Mouse (Mus musculus) embryonic facial prominence, embryonic 14.5 days (tissue): ENCODE measurements around the gene Slc4a8. TPM values are rescaled to one million over a fixed set of nuclear protein-coding genes. Genes with fewer than 3 reads are reported as not detected.
A peak's percentile ranks its signal among the peaks of the same experiment; 100 is the strongest.

Experiments used
- ATAC-seq: fragments of 200-750 bp; cut with Nextera tagmentation; 2 replicates; pipeline ENCODE4 v1.8.0; 2017; ENCODE audit warnings: low read depth, moderate number of reproducible peaks, moderate TSS enrichment
- DNase-seq: peaks from one replicate; pipeline ENCODE4 v3.0.0-alpha.2; 2015; ENCODE audit warnings: low spot score
- H3K27ac ChIP-seq: fragments of 300-500 bp; sonication (generic); replicated peaks from 2 replicates; pipeline ENCODE4 v1.5.1; 2014; ENCODE audit warnings: low read depth, mild to moderate bottlenecking, low read length, moderate library complexity
- H3K27me3 ChIP-seq: fragments of 300-500 bp; sonication (generic); replicated peaks from 2 replicates; pipeline ENCODE4 v1.6.1; 2014; ENCODE audit warnings: low read length; ENCODE audit not compliant: control insufficient read depth, insufficient read depth
- H3K36me3 ChIP-seq: fragments of 300-500 bp; sonication (generic); 2 replicates; pipeline ENCODE4 v1.6.1; 2014; ENCODE audit warnings: low read length, mixed read lengths; ENCODE audit not compliant: control insufficient read depth, insufficient read depth
- H3K4me1 ChIP-seq: fragments of 300-500 bp; sonication (generic); 2 replicates; pipeline ENCODE4 v1.6.1; 2014; ENCODE audit warnings: antibody characterized with exemption, low read length; ENCODE audit not compliant: control insufficient read depth, insufficient read depth
- H3K4me2 ChIP-seq: fragments of 300-500 bp; sonication (generic); 2 replicates; pipeline ENCODE4 v1.6.1; 2014; ENCODE audit warnings: low read depth, mild to moderate bottlenecking, low read length, moderate library complexity, mixed read lengths
- H3K4me3 ChIP-seq: fragments of 300-500 bp; sonication (generic); 2 replicates; pipeline ENCODE4 v1.5.1; 2014; ENCODE audit warnings: low read depth, mild to moderate bottlenecking, low read length
- H3K9ac ChIP-seq: fragments of 300-500 bp; sonication (generic); 2 replicates; pipeline ENCODE4 v1.6.1; 2014; ENCODE audit warnings: low read depth, mild to moderate bottlenecking, low read length, moderate library complexity, mixed read lengths
- H3K9me3 ChIP-seq: fragments of 300-500 bp; sonication (generic); 2 replicates; pipeline ENCODE4 v1.6.1; 2016; ENCODE audit warnings: low read length; ENCODE audit not compliant: control insufficient read depth
- WGBS: fragments of 180-500 bp; shearing (Covaris S2); extraction: QIAGEN DNeasy Blood & Tissue Kit; methylation state at CpG from one replicate; pipeline ENCODE4 v1.1.7; 2014; 5-methylcytosine and 5-hydroxymethylcytosine counted together
- polyA plus RNA-seq: library from polyadenylated mRNA; unstranded; fragments of >200 nt; fragmentation: Nextera tagmentation; extraction: Ambion mirVana; gene quantifications from 2 replicates; pipeline ENCODE4 v1.2.1, GENCODE M21; 2014

The Slc4a8 gene
- polyA plus RNA-seq, 1 experiment from 2014 or later, result 3.1 TPM

- Histone ChIP-seq H3K4me3 (no peak overlapping the region), H3K4me1 (no peaks in the 10 kb centered on the region), H3K27ac (no peak overlapping the region), H3K4me2 (no peak overlapping the region), H3K9ac (no peak overlapping the region), H3K9me3 (no peaks in the 10 kb centered on the region), H3K27me3 (no peaks in the 10 kb centered on the region), H3K36me3 (no peaks in the 10 kb centered on the region)
- ATAC-seq, result peak; percentile 70
- DNase-seq, result peak; percentile 87
- WGBS, result 27% methylated on average over 12 of the region's 12 CpGs
Observed at GRCm38 (mm10) chr15:100838607-100839207, 77.2 kb downstream of the Slc4a8 start.

- DNase-seq (no peak), ATAC-seq (no peak)
- H3K9ac ChIP-seq, result no peak overlapping the region
- H3K4me2 ChIP-seq, result no peak overlapping the region
- no peaks in the 10 kb centered on the region for H3K27me3 ChIP-seq
- H3K4me1 ChIP-seq, result no peaks in the 10 kb centered on the region
- H3K9me3 ChIP-seq, result 0 out of 2 replicates have a peak, but pooled peaks cover 4% of the 10 kb centered on the region
- H3K27ac ChIP-seq, result no peak overlapping the region
- H3K36me3 ChIP-seq, result no peaks in the 10 kb centered on the region
- 81% methylated on average over 7 of the region's 7 CpGs for WGBS
- no peak overlapping the region for H3K4me3 ChIP-seq
Observed at GRCm38 (mm10) chr15:100844336-100844735, 82.8 kb downstream of the Slc4a8 start.

GRCm38 (mm10) chr15:100845049-100845879, 83.7 kb downstream of the Slc4a8 start:
- Histone ChIP-seq H3K36me3 (no peaks in the 10 kb centered on the region), H3K27ac (0 out of 2 replicates have a peak overlapping the region, but pooled peaks have one; percentile 33), H3K9ac (no peak overlapping the region), H3K9me3 (0 out of 2 replicates have a peak, but pooled peaks cover 9% of the 10 kb centered on the region), H3K27me3 (no peaks in the 10 kb centered on the region), H3K4me1 (no peaks in the 10 kb centered on the region), H3K4me3 (no peak overlapping the region), H3K4me2 (no peak overlapping the region)
- DNase-seq, result peak; percentile 53
- ATAC-seq, result peak; percentile 70; the same call in 1 of the 2 replicates
- 32% methylated on average over 26 of the region's 26 CpGs for WGBS

GRCm38 (mm10) chr15:100847193-100847592, 85.6 kb downstream of the Slc4a8 start:
- Histone ChIP-seq H3K27ac (no peak overlapping the region), H3K36me3 (no peaks in the 10 kb centered on the region), H3K4me1 (no peaks in the 10 kb centered on the region), H3K4me3 (no peak overlapping the region), H3K9ac (no peak overlapping the region), H3K4me2 (no peak overlapping the region), H3K9me3 (0 out of 2 replicates have a peak, but pooled peaks cover 9% of the 10 kb centered on the region), H3K27me3 (no peaks in the 10 kb centered on the region)
- ATAC-seq (no peak), DNase-seq (no peak)
- 87% methylated on average over 6 of the region's 6 CpGs for WGBS

- ATAC-seq, result no peak
- H3K9ac ChIP-seq, result no peak overlapping the region
- no peak for DNase-seq
- no peaks in the 10 kb centered on the region for H3K9me3 ChIP-seq
- H3K4me2 ChIP-seq, result no peak overlapping the region
- H3K4me3 ChIP-seq, result no peak overlapping the region
- no peaks in the 10 kb centered on the region for H3K36me3 ChIP-seq
- no peaks in the 10 kb centered on the region for H3K4me1 ChIP-seq
- no peaks in the 10 kb centered on the region for H3K27me3 ChIP-seq
- WGBS, result 68% methylated on average over 3 of the region's 3 CpGs
- H3K27ac ChIP-seq, result no peak overlapping the region
Observed at GRCm38 (mm10) chr15:100857586-100857985, 96.0 kb downstream of the Slc4a8 start.

- Histone ChIP-seq H3K27me3 (no peaks in the 10 kb centered on the region), H3K36me3 (no peaks in the 10 kb centered on the region), H3K4me3 (no peak overlapping the region), H3K9ac (no peak overlapping the region), H3K4me1 (no peaks in the 10 kb centered on the region), H3K4me2 (no peak overlapping the region), H3K9me3 (no peaks in the 10 kb centered on the region), H3K27ac (no peak overlapping the region)
- DNase-seq, result no peak
- ATAC-seq, result no peak
- WGBS, result 39% methylated on average over 5 of the region's 5 CpGs
Observed at GRCm38 (mm10) chr15:100860856-100861255, 99.3 kb downstream of the Slc4a8 start.

GRCm38 (mm10) chr15:100865556-100865955, 104.0 kb downstream of the Slc4a8 start:
- Histone ChIP-seq H3K4me1 (peaks cover 4% of the 10 kb centered on the region; the same call in 1 of the 2 replicates), H3K27ac (no peak overlapping the region), H3K36me3 (no peaks in the 10 kb centered on the region), H3K4me3 (no peak overlapping the region), H3K27me3 (peaks cover 14% of the 10 kb centered on the region; the same call in 1 of the 2 replicates), H3K4me2 (no peak overlapping the region), H3K9ac (no peak overlapping the region), H3K9me3 (0 out of 2 replicates have a peak, but pooled peaks cover 4% of the 10 kb centered on the region)
- DNase-seq, result no peak
- WGBS, result 47% methylated on average over 3 of the region's 3 CpGs
- no peak for ATAC-seq

- Histone ChIP-seq H3K4me3 (peak within 1 kb of the TSS; percentile 74), H3K4me2 (peak within 1 kb of the TSS; percentile 84), H3K27me3 (peaks cover 34% of the 10 kb centered on the region), H3K9ac (peak within 1 kb of the TSS; percentile 49; the same call in 1 of the 2 replicates), H3K27ac (no peak within 1 kb of the TSS), H3K36me3 (no peaks in the 10 kb centered on the region), H3K9me3 (0 out of 2 replicates have a peak, but pooled peaks cover 4% of the 10 kb centered on the region), H3K4me1 (peaks cover 10% of the 10 kb centered on the region)
- no peak for ATAC-seq
- DNase-seq, result no peak
- 68% methylated on average over 7 of the region's 7 CpGs for WGBS
Observed at GRCm38 (mm10) chr15:100869558-100869957, 108.0 kb downstream of the Slc4a8 start, which contains the start of gene Scn8a. TSS of gene Scn8a (plus strand) at chr15:100869858.
